Mouse (Mus musculus) mature B cell (primary cell): ENCODE results near the gene Scgb1a1.

Experiments
- in situ Hi-C: fragments of 300-500 bp; cut with MboI; formaldehyde crosslinking; loops from 2 replicates; pipeline ENCODE4 v1.14.3; 2019

Gene Scgb1a1

GRCm38 (mm10) chr19:9043123-9043522 is 44.6 kb downstream of the Scgb1a1 start:
- in situ Hi-C loops, result no loop called here

- in situ Hi-C loops, result no loop called here
Observed at GRCm38 (mm10) chr19:9041074-9041473, 46.7 kb downstream of the Scgb1a1 start.

GRCm38 (mm10) chr19:9040649-9041048 is 47.1 kb downstream of the Scgb1a1 start:
- in situ Hi-C loops, result no loop called here

- in situ Hi-C loops, result no loop called here
Observed at GRCm38 (mm10) chr19:9039928-9040327, 47.8 kb downstream of the Scgb1a1 start.

GRCm38 (mm10) chr19:9039266-9039665 is 48.5 kb downstream of the Scgb1a1 start:
- in situ Hi-C loops, result no loop called here

- in situ Hi-C loops, result no loop called here
Observed at GRCm38 (mm10) chr19:9038136-9038535, 49.6 kb downstream of the Scgb1a1 start.

GRCm38 (mm10) chr19:9035101-9035500 is 52.7 kb downstream of the Scgb1a1 start:
- in situ Hi-C loops, result no loop called here

GRCm38 (mm10) chr19:9034480-9034879 is 53.3 kb downstream of the Scgb1a1 start:
- in situ Hi-C loops, result no loop called here
